Mouse (Mus musculus) heart, embryonic 14.5 days (tissue): Measurements from ENCODE around the gene Mrs2. TPM values are rescaled to one million over a fixed set of nuclear protein-coding genes. Genes with fewer than 3 reads are reported as not detected.

ENCODE experiments used
- ATAC-seq: fragments of 200-750 bp; cut with Nextera tagmentation; 2 replicates; pipeline ENCODE4 v1.8.0; 2017; ENCODE audit warnings: low read depth, moderate TSS enrichment; ENCODE audit not compliant: insufficient number of reproducible peaks, insufficient read depth, low FRiP score
- H3K27ac ChIP-seq, 2 experiments: fragments of 200-500 bp in 1 of 2; fragments of 300-500 bp in 1 of 2; sonication (generic) in 1 of 2; replicated peaks in 1 of 2; 2 replicates each; pipeline ENCODE4 v1.5.1; 2012 to 2014; ENCODE audit warnings: low read depth in 2 of 2, low read length in 2 of 2, control low read depth in 1 of 2, mild to moderate bottlenecking in 1 of 2, mixed read lengths in 1 of 2; ENCODE audit not compliant: control insufficient read depth in 1 of 2, insufficient read depth in 1 of 2
- H3K27me3 ChIP-seq: fragments of 300-500 bp; sonication (generic); 2 replicates; pipeline ENCODE4 v1.6.1; 2014; ENCODE audit warnings: mild to moderate bottlenecking, low read length, control low read depth; ENCODE audit not compliant: control insufficient read depth, insufficient read depth
- H3K36me3 ChIP-seq: fragments of 300-500 bp; sonication (generic); 2 replicates; pipeline ENCODE4 v1.6.1; 2014; ENCODE audit warnings: mild to moderate bottlenecking, control low read depth, low read length, mixed read lengths; ENCODE audit not compliant: control insufficient read depth, insufficient read depth
- H3K4me1 ChIP-seq, 2 experiments: fragments of 200-500 bp in 1 of 2; fragments of 300-500 bp in 1 of 2; sonication (generic) in 1 of 2; 2 replicates each; pipeline ENCODE4 v1.6.1; 2012 to 2014; ENCODE audit warnings: low read length in 2 of 2, control low read depth in 1 of 2, mixed read lengths in 1 of 2; ENCODE audit not compliant: control insufficient read depth in 2 of 2, insufficient read depth in 2 of 2
- H3K4me2 ChIP-seq: fragments of 300-500 bp; sonication (generic); 2 replicates; pipeline ENCODE4 v1.6.1; 2014; ENCODE audit warnings: mild to moderate bottlenecking, low read length
- H3K4me3 ChIP-seq, 2 experiments: fragments of 200-500 bp in 1 of 2; fragments of 300-500 bp in 1 of 2; sonication (generic) in 1 of 2; 2 replicates each; pipeline ENCODE4 v1.5.1; 2012 to 2014; ENCODE audit warnings: low read length in 2 of 2, mild to moderate bottlenecking in 2 of 2, control low read depth in 1 of 2, low read depth in 1 of 2, moderate library complexity in 1 of 2; ENCODE audit not compliant: control insufficient read depth in 1 of 2, insufficient read depth in 1 of 2
- H3K9ac ChIP-seq: fragments of 300-500 bp; sonication (generic); 2 replicates; pipeline ENCODE4 v1.6.1; 2014; ENCODE audit warnings: mild to moderate bottlenecking, low read length
- H3K9me3 ChIP-seq: fragments of 300-500 bp; sonication (generic); 2 replicates; pipeline ENCODE4 v1.6.1; 2016; ENCODE audit warnings: low read length, control low read depth; ENCODE audit not compliant: control insufficient read depth
- WGBS: fragments of 180-500 bp; shearing (Covaris S2); extraction: QIAGEN DNeasy Blood & Tissue Kit; methylation state at CpG from one replicate; pipeline ENCODE4 v1.1.7; 2014; 5-methylcytosine and 5-hydroxymethylcytosine counted together
- polyA plus RNA-seq: library from polyadenylated mRNA; unstranded; fragments of >200 nt; fragmentation: Nextera tagmentation; extraction: Ambion mirVana; gene quantifications from 2 replicates; pipeline ENCODE4 v1.2.1, GENCODE M21; 2014

The Mrs2 gene
- polyA plus RNA-seq, 1 experiment from 2014 or later: 21.7 TPM

DNA sequence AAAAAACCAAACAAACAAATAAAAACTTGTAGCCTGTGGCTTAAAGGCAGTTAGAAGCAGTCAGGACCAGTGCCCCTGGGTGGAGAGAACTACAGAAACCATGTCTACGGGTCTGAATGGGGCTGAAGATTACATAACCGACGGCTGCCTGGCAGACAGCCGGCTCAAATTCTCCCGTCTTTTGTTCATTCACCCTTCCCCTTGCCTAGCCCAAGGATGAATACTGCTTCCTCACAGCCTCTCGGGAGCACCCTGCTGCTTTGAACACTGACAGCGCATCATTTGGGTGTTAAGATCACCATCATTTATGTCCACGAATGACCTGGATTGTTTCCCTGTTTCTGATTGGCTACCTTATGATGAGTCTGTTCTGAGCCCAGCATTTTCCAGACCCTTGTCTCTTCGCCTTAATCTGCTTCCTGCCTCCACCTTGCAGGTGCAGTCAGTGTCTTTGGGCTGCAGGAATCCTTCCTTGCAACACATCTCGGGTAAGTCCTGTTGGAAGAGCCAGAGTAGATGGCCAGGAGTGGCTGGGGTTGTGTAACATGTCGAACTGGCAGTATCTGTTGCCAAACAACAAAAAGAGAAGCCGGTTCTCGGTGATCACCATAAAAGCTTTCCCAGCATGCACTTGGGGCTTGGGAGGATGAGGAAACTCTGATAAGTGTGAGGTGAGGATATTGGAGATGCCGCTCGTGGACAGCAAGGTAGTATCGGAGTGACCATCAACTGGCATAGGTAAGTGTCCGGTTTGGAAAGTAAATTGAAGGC, 77.5 kb downstream of the Mrs2 start, which contains the start of gene Gpld1:
TSS of gene Gpld1 (plus strand) at position 641 of the 771 bp plus-strand sequence.
- Histone ChIP-seq H3K4me1 (peaks cover 4 to 9% of the 10 kb centered on the region in 2 experiments; a peak in 3 of 4 replicates), H3K27me3 (no peaks in the 10 kb centered on the region), H3K9ac (no peak within 1 kb of the TSS), H3K27ac (no peak within 1 kb of the TSS), H3K36me3 (no peaks in the 10 kb centered on the region), H3K4me2 (no peak within 1 kb of the TSS), H3K4me3 (no peak within 1 kb of the TSS), H3K9me3 (no peaks in the 10 kb centered on the region)
- WGBS: 67% methylated on average over 17 of the region's 17 CpGs
- no peak for ATAC-seq

DNA sequence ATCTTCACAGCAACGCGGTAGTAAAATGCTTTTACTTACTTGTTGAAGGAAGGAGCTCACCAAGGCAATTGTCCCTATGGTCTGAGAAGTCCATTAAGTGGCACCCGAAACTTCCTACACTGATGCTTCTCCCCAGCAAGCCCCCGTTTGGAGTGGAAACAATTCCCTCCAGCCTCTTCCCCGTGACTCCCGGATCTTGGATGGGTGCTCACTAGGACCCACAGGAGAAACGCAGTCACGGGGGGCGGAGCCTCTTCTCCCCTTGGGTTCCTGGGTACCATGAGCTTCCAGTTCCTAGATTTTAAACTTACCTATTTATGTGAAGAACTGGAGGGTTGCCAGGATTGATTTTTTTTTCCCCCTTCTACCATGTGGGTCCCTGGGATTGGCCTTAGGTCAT, 80.7 kb downstream of the Mrs2 start:
- Histone ChIP-seq H3K27ac (no peak overlapping the region), H3K27me3 (no peaks in the 10 kb centered on the region), H3K4me3 (no peak overlapping the region), H3K4me2 (no peak overlapping the region), H3K36me3 (no peaks in the 10 kb centered on the region), H3K9ac (no peak overlapping the region), H3K4me1 (peaks cover 4 to 9% of the 10 kb centered on the region in 2 experiments; a peak in 3 of 4 replicates), H3K9me3 (no peaks in the 10 kb centered on the region)
- WGBS: 80% methylated on average over 9 of the region's 9 CpGs
- no peak for ATAC-seq

DNA sequence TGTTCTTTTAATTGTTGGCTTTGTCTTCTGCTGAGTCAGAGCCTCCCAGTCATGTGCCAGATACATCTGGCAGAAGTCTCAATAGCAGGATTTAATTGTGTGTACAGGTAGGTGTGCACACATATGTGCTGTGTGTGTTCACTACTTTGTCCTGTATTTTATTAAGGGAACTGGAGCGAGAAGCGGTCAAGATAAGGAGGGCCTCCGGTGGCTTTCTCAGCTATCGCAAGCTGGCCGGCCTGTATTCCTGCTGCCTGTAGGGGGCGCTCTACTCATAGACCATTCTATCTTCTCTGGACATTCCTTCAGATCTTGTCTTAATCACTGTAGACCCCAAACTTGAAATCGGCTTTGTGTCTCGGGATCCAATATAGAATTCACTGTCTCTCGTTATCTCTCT, 81.5 kb downstream of the Mrs2 start:
- H3K4me2 ChIP-seq: no peak overlapping the region
- no peaks in the 10 kb centered on the region for H3K27me3 ChIP-seq
- no peak overlapping the region for H3K9ac ChIP-seq
- no peak overlapping the region for H3K27ac ChIP-seq
- 16% methylated on average over 9 of the region's 9 CpGs for WGBS
- no peaks in the 10 kb centered on the region for H3K9me3 ChIP-seq
- ATAC-seq: no peak
- no peaks in the 10 kb centered on the region for H3K36me3 ChIP-seq
- H3K4me3 ChIP-seq: no peak overlapping the region
- H3K4me1 ChIP-seq: peaks cover 4 to 9% of the 10 kb centered on the region in 2 experiments; a peak in 3 of 4 replicates

DNA sequence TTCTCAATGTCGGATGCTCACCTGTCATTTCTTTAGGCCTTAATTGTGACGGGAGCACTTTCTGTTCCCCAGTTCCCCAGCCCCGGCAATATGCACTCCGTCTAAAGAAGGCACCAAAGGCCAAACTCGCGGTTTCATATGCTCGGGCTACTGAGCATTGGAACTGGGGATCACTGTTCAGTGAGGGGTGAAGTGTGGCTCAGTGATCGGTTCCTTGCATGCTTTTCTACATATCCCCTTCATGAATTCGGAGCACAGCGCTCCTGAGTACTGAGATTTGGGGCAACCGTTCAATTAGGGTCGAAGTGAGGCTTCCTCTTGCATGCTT, 82.4 kb downstream of the Mrs2 start:
- no peaks in the 10 kb centered on the region for H3K36me3 ChIP-seq
- H3K4me2 ChIP-seq: peak overlapping the region; percentile 82
- H3K27me3 ChIP-seq: no peaks in the 10 kb centered on the region
- peaks cover 4 to 9% of the 10 kb centered on the region in 2 experiments; a peak in 3 of 4 replicates for H3K4me1 ChIP-seq
- H3K4me3 ChIP-seq: peak overlapping the region; percentile 91 to 93
- H3K9me3 ChIP-seq: no peaks in the 10 kb centered on the region
- 18% methylated on average over 12 of the region's 12 CpGs for WGBS
- peak overlapping the region; percentile 96 for H3K9ac ChIP-seq
- no peak overlapping the region for H3K27ac ChIP-seq
- ATAC-seq: no peak

Other genes starting within 250 kb of the Mrs2 start
- gene BC005537, start 218.7 kb downstream of the Mrs2 start, polyA plus RNA-seq: 19.0 and 22.6 TPM in 2 replicates
- 312 and 318 TPM in 2 replicates for gene Acot13, start 188.8 kb downstream of the Mrs2 start, polyA plus RNA-seq
- 31.4 and 32.0 TPM in 2 replicates for gene Tdp2, start 188.7 kb downstream of the Mrs2 start, polyA plus RNA-seq
- 0.04 and 0.15 TPM in 2 replicates for gene D130043K22Rik, start 175.2 kb downstream of the Mrs2 start, polyA plus RNA-seq
- 12.2 and 14.4 TPM in 2 replicates for gene Aldh5a1, start 82.7 kb downstream of the Mrs2 start, polyA plus RNA-seq
- 0.20 and 0.27 TPM in 2 replicates for gene Gpld1, start 77.2 kb downstream of the Mrs2 start, polyA plus RNA-seq
- 0.50 and 0.77 TPM in 2 replicates for gene Dcdc2a, start 35.6 kb upstream of the Mrs2 start, polyA plus RNA-seq